Mouse (Mus musculus): Measurements from ENCODE around the gene Scfd2. TPM values are rescaled to one million over a fixed set of nuclear protein-coding genes. Genes with fewer than 3 reads are reported as not detected.

Scfd2 gene
- polyA plus RNA-seq, 1 experiment from 2014 or later: 18.1 TPM

- H3K9ac ChIP-seq (ENCODE audit: low read depth, low read length): no peak overlapping the region
- no peaks in the 10 kb centered on the region for H3K27me3 ChIP-seq (ENCODE audit: control insufficient read depth, insufficient read depth, low read depth, low read length)
- no peak overlapping the region for H3K4me2 ChIP-seq (ENCODE audit: low read length)
- WGBS: 95% methylated on average over 2 of the region's 2 CpGs
- H3K36me3 ChIP-seq (ENCODE audit: control insufficient read depth, insufficient read depth, low read length): no peaks in the 10 kb centered on the region
- H3K4me3 ChIP-seq (ENCODE audit: low read depth, low read length): no peak overlapping the region
- no peaks in the 10 kb centered on the region for H3K9me3 ChIP-seq (replicated peaks; ENCODE audit: control insufficient read depth, low read length, poor library complexity, severe bottlenecking)
- no peak for ATAC-seq
- H3K27ac ChIP-seq (ENCODE audit: low read length): no peak overlapping the region
- no peaks in the 10 kb centered on the region for H3K4me1 ChIP-seq (ENCODE audit: control insufficient read depth, insufficient read depth, low read length)
Observed at GRCm38 (mm10) chr5:74288206-74288605, 243.4 kb downstream of the Scfd2 start.

GRCm38 (mm10) chr5:74286301-74286700, 245.3 kb downstream of the Scfd2 start:
- no peaks in the 10 kb centered on the region for H3K27me3 ChIP-seq (ENCODE audit: control insufficient read depth, insufficient read depth, low read depth, low read length)
- H3K9ac ChIP-seq (ENCODE audit: low read depth, low read length): no peak overlapping the region
- WGBS: 82% methylated on average over 4 of the region's 4 CpGs
- no peaks in the 10 kb centered on the region for H3K4me1 ChIP-seq (ENCODE audit: control insufficient read depth, insufficient read depth, low read length)
- ATAC-seq: no peak
- H3K36me3 ChIP-seq (ENCODE audit: control insufficient read depth, insufficient read depth, low read length): no peaks in the 10 kb centered on the region
- H3K4me2 ChIP-seq (ENCODE audit: low read length): no peak overlapping the region
- no peak overlapping the region for H3K27ac ChIP-seq (ENCODE audit: low read length)
- no peaks in the 10 kb centered on the region for H3K9me3 ChIP-seq (replicated peaks; ENCODE audit: control insufficient read depth, low read length, poor library complexity, severe bottlenecking)
- no peak overlapping the region for H3K4me3 ChIP-seq (ENCODE audit: low read depth, low read length)

- no peaks in the 10 kb centered on the region for H3K4me1 ChIP-seq (ENCODE audit: control insufficient read depth, insufficient read depth, low read length)
- H3K4me2 ChIP-seq (ENCODE audit: low read length): no peak overlapping the region
- no peak overlapping the region for H3K4me3 ChIP-seq (ENCODE audit: low read depth, low read length)
- no peak overlapping the region for H3K27ac ChIP-seq (ENCODE audit: low read length)
- H3K9ac ChIP-seq (ENCODE audit: low read depth, low read length): no peak overlapping the region
- WGBS: 66% methylated on average over 7 of the region's 7 CpGs
- H3K9me3 ChIP-seq (replicated peaks; ENCODE audit: control insufficient read depth, low read length, poor library complexity, severe bottlenecking): no peaks in the 10 kb centered on the region
- no peaks in the 10 kb centered on the region for H3K27me3 ChIP-seq (ENCODE audit: control insufficient read depth, insufficient read depth, low read depth, low read length)
- ATAC-seq: no peak
- no peaks in the 10 kb centered on the region for H3K36me3 ChIP-seq (ENCODE audit: control insufficient read depth, insufficient read depth, low read length)
Observed at GRCm38 (mm10) chr5:74285764-74286163, 245.8 kb downstream of the Scfd2 start.

GRCm38 (mm10) chr5:74285289-74285688, 246.3 kb downstream of the Scfd2 start:
- WGBS: 78% methylated on average over 2 of the region's 2 CpGs
- no peak for ATAC-seq
- H3K27me3 ChIP-seq (ENCODE audit: control insufficient read depth, insufficient read depth, low read depth, low read length): no peaks in the 10 kb centered on the region
- no peak overlapping the region for H3K4me3 ChIP-seq (ENCODE audit: low read depth, low read length)
- H3K4me2 ChIP-seq (ENCODE audit: low read length): no peak overlapping the region
- no peaks in the 10 kb centered on the region for H3K4me1 ChIP-seq (ENCODE audit: control insufficient read depth, insufficient read depth, low read length)
- H3K9ac ChIP-seq (ENCODE audit: low read depth, low read length): no peak overlapping the region
- no peak overlapping the region for H3K27ac ChIP-seq (ENCODE audit: low read length)
- no peaks in the 10 kb centered on the region for H3K36me3 ChIP-seq (ENCODE audit: control insufficient read depth, insufficient read depth, low read length)
- no peaks in the 10 kb centered on the region for H3K9me3 ChIP-seq (replicated peaks; ENCODE audit: control insufficient read depth, low read length, poor library complexity, severe bottlenecking)

- H3K27me3 ChIP-seq (ENCODE audit: control insufficient read depth, insufficient read depth, low read depth, low read length): no peaks in the 10 kb centered on the region
- no peak for ATAC-seq
- H3K4me3 ChIP-seq (ENCODE audit: low read depth, low read length): no peak overlapping the region
- H3K4me1 ChIP-seq (ENCODE audit: control insufficient read depth, insufficient read depth, low read length): no peaks in the 10 kb centered on the region
- H3K9ac ChIP-seq (ENCODE audit: low read depth, low read length): no peak overlapping the region
- no peaks in the 10 kb centered on the region for H3K36me3 ChIP-seq (ENCODE audit: control insufficient read depth, insufficient read depth, low read length)
- no peaks in the 10 kb centered on the region for H3K9me3 ChIP-seq (replicated peaks; ENCODE audit: control insufficient read depth, low read length, poor library complexity, severe bottlenecking)
- no peak overlapping the region for H3K4me2 ChIP-seq (ENCODE audit: low read length)
- WGBS: 48% methylated on average over 8 of the region's 8 CpGs
- no peak overlapping the region for H3K27ac ChIP-seq (ENCODE audit: low read length)
Observed at GRCm38 (mm10) chr5:74283545-74283944, 248.0 kb downstream of the Scfd2 start.

GRCm38 (mm10) chr5:74281480-74281879, 250.1 kb downstream of the Scfd2 start:
- Histone ChIP-seq H3K27me3 (ENCODE audit: control insufficient read depth, insufficient read depth, low read depth, low read length) (no peaks in the 10 kb centered on the region), H3K4me3 (ENCODE audit: low read depth, low read length) (no peak overlapping the region), H3K9ac (ENCODE audit: low read depth, low read length) (no peak overlapping the region), H3K36me3 (ENCODE audit: control insufficient read depth, insufficient read depth, low read length) (no peaks in the 10 kb centered on the region), H3K27ac (ENCODE audit: low read length) (no peak overlapping the region), H3K4me2 (ENCODE audit: low read length) (no peak overlapping the region), H3K4me1 (ENCODE audit: control insufficient read depth, insufficient read depth, low read length) (0 out of 2 replicates have a peak, but pooled peaks cover 4% of the 10 kb centered on the region), H3K9me3 (replicated peaks; ENCODE audit: control insufficient read depth, low read length, poor library complexity, severe bottlenecking) (no peaks in the 10 kb centered on the region)
- ATAC-seq: no peak
- 85% methylated on average over 8 of the region's 8 CpGs for WGBS

GRCm38 (mm10) chr5:74279673-74280072, 251.9 kb downstream of the Scfd2 start:
- no peaks in the 10 kb centered on the region for H3K9me3 ChIP-seq (replicated peaks; ENCODE audit: control insufficient read depth, low read length, poor library complexity, severe bottlenecking)
- no peak overlapping the region for H3K9ac ChIP-seq (ENCODE audit: low read depth, low read length)
- 0 out of 2 replicates have a peak, but pooled peaks cover 4% of the 10 kb centered on the region for H3K4me1 ChIP-seq (ENCODE audit: control insufficient read depth, insufficient read depth, low read length)
- no peak overlapping the region for H3K4me2 ChIP-seq (ENCODE audit: low read length)
- H3K36me3 ChIP-seq (ENCODE audit: control insufficient read depth, insufficient read depth, low read length): no peaks in the 10 kb centered on the region
- WGBS: 81% methylated on average over 7 of the region's 7 CpGs
- no peak overlapping the region for H3K27ac ChIP-seq (ENCODE audit: low read length)
- no peak overlapping the region for H3K4me3 ChIP-seq (ENCODE audit: low read depth, low read length)
- no peak for ATAC-seq
- H3K27me3 ChIP-seq (ENCODE audit: control insufficient read depth, insufficient read depth, low read depth, low read length): no peaks in the 10 kb centered on the region

- Histone ChIP-seq H3K27ac (ENCODE audit: low read length) (no peak overlapping the region), H3K27me3 (ENCODE audit: control insufficient read depth, insufficient read depth, low read depth, low read length) (no peaks in the 10 kb centered on the region), H3K9ac (ENCODE audit: low read depth, low read length) (no peak overlapping the region), H3K4me3 (ENCODE audit: low read depth, low read length) (no peak overlapping the region), H3K36me3 (ENCODE audit: control insufficient read depth, insufficient read depth, low read length) (no peaks in the 10 kb centered on the region), H3K9me3 (replicated peaks; ENCODE audit: control insufficient read depth, low read length, poor library complexity, severe bottlenecking) (no peaks in the 10 kb centered on the region), H3K4me2 (ENCODE audit: low read length) (no peak overlapping the region), H3K4me1 (ENCODE audit: control insufficient read depth, insufficient read depth, low read length) (0 out of 2 replicates have a peak, but pooled peaks cover 4% of the 10 kb centered on the region)
- 77% methylated on average over 7 of the region's 7 CpGs for WGBS
- no peak for ATAC-seq
Observed at GRCm38 (mm10) chr5:74278428-74278827, 253.1 kb downstream of the Scfd2 start.

GRCm38 (mm10) chr5:74277712-74278111, 253.8 kb downstream of the Scfd2 start:
- H3K4me3 ChIP-seq (ENCODE audit: low read depth, low read length): no peak overlapping the region
- H3K4me1 ChIP-seq (ENCODE audit: control insufficient read depth, insufficient read depth, low read length): peaks cover 5% of the 10 kb centered on the region; the same call in 1 of the 2 replicates
- H3K4me2 ChIP-seq (ENCODE audit: low read length): no peak overlapping the region
- H3K36me3 ChIP-seq (ENCODE audit: control insufficient read depth, insufficient read depth, low read length): no peaks in the 10 kb centered on the region
- H3K27me3 ChIP-seq (ENCODE audit: control insufficient read depth, insufficient read depth, low read depth, low read length): no peaks in the 10 kb centered on the region
- H3K9me3 ChIP-seq (replicated peaks; ENCODE audit: control insufficient read depth, low read length, poor library complexity, severe bottlenecking): no peaks in the 10 kb centered on the region
- 11% methylated on average over 3 of the region's 3 CpGs for WGBS
- H3K27ac ChIP-seq (ENCODE audit: low read length): no peak overlapping the region
- peak; percentile 78 for ATAC-seq
- no peak overlapping the region for H3K9ac ChIP-seq (ENCODE audit: low read depth, low read length)
